Mouse (Mus musculus): ENCODE measurements around the gene Rbfox3. TPM values are rescaled to one million over a fixed set of nuclear protein-coding genes. Genes with fewer than 3 reads are reported as not detected.
A peak's percentile ranks its signal among the peaks of the same experiment; 100 is the strongest.

Rbfox3 gene
- total RNA-seq, 2 experiments from 2014 or later: 0.10 to 0.31 TPM

- no peak for DNase-seq (ENCODE audit: low spot score in 2 of 2)
Measured at GRCm38 (mm10) chr11:118558193-118558592, 353.2 kb downstream of the Rbfox3 start.

- DNase-seq (ENCODE audit: low spot score in 2 of 2): no peak
Measured at GRCm38 (mm10) chr11:118555631-118556030, 355.8 kb downstream of the Rbfox3 start.

- no peak for DNase-seq (ENCODE audit: low spot score in 2 of 2)
Measured at GRCm38 (mm10) chr11:118554542-118554941, 356.9 kb downstream of the Rbfox3 start.

- no peak for DNase-seq (ENCODE audit: low spot score in 2 of 2)
Measured at GRCm38 (mm10) chr11:118553926-118554325, 357.5 kb downstream of the Rbfox3 start.

GRCm38 (mm10) chr11:118553001-118553400, 358.4 kb downstream of the Rbfox3 start:
- no peak for DNase-seq (ENCODE audit: low spot score in 2 of 2)

- DNase-seq (ENCODE audit: low spot score in 2 of 2): no peak
Measured at GRCm38 (mm10) chr11:118552478-118552877, 358.9 kb downstream of the Rbfox3 start.

- DNase-seq (ENCODE audit: low spot score in 2 of 2): no peak
Measured at GRCm38 (mm10) chr11:118551705-118552104, 359.7 kb downstream of the Rbfox3 start.

- DNase-seq (ENCODE audit: low spot score in 2 of 2): no peak
Measured at GRCm38 (mm10) chr11:118550773-118551520, 360.4 kb downstream of the Rbfox3 start.

GRCm38 (mm10) chr11:118548242-118548641, 363.2 kb downstream of the Rbfox3 start:
- no peak for DNase-seq (ENCODE audit: low spot score in 2 of 2)

GRCm38 (mm10) chr11:118546269-118546668, 365.1 kb downstream of the Rbfox3 start:
- DNase-seq (ENCODE audit: low spot score in 2 of 2): no peak

- DNase-seq (ENCODE audit: low spot score in 2 of 2): no peak
Measured at GRCm38 (mm10) chr11:118545690-118546089, 365.7 kb downstream of the Rbfox3 start.

GRCm38 (mm10) chr11:118544564-118544963, 366.8 kb downstream of the Rbfox3 start:
- DNase-seq (ENCODE audit: low spot score in 2 of 2): no peak

GRCm38 (mm10) chr11:118542906-118543305, 368.5 kb downstream of the Rbfox3 start:
- DNase-seq (ENCODE audit: low spot score in 2 of 2): no peak

GRCm38 (mm10) chr11:118540411-118541026, 370.9 kb downstream of the Rbfox3 start:
- no peak for DNase-seq (ENCODE audit: low spot score in 2 of 2)

GRCm38 (mm10) chr11:118538008-118538407, 373.4 kb downstream of the Rbfox3 start:
- DNase-seq (ENCODE audit: low spot score in 2 of 2): no peak

- DNase-seq (ENCODE audit: low spot score in 2 of 2): peak in 1 of 2 experiments; percentile 61
Measured at GRCm38 (mm10) chr11:118534382-118535092, 376.9 kb downstream of the Rbfox3 start.

GRCm38 (mm10) chr11:118530313-118530712, 381.1 kb downstream of the Rbfox3 start:
- no peak for DNase-seq (ENCODE audit: low spot score in 2 of 2)

- no peak for DNase-seq (ENCODE audit: low spot score in 2 of 2)
Measured at GRCm38 (mm10) chr11:118528761-118529160, 382.6 kb downstream of the Rbfox3 start.

GRCm38 (mm10) chr11:118525059-118525458, 386.3 kb downstream of the Rbfox3 start:
- no peak for DNase-seq (ENCODE audit: low spot score in 2 of 2)

- DNase-seq (ENCODE audit: low spot score in 2 of 2): no peak
Measured at GRCm38 (mm10) chr11:118523496-118524145, 387.8 kb downstream of the Rbfox3 start.

GRCm38 (mm10) chr11:118520932-118521331, 390.5 kb downstream of the Rbfox3 start:
- DNase-seq (ENCODE audit: low spot score in 2 of 2): no peak

- DNase-seq (ENCODE audit: low spot score in 2 of 2): no peak
Measured at GRCm38 (mm10) chr11:118520251-118520650, 391.1 kb downstream of the Rbfox3 start.

All from gastrocnemius, postnatal 4 days (tissue).